Mouse (Mus musculus): Measurements from ENCODE around the gene Atf7ip. TPM values are rescaled to one million over a fixed set of nuclear protein-coding genes. Genes with fewer than 3 reads are reported as not detected.

Atf7ip gene
- polyA plus RNA-seq, 1 experiment, result 15.4 TPM

DNA sequence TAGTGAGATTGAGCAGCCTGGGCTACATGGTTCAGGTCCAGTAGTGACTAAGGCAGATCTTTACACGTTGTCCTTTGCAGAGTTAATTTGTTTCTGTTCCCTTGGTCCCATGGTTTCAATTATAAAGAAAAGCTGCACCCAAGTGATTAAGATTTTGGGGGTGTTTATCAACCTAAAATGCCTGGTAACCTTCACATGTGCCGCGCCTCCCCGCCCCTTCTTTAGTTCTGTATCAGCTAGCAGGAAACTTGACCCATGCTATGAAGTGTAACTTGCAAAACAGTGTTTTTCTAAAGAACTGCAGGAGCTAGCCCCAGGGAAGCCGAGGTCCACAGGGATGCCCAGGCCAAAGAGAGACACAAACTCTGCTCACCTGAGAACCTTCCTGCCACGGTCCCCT lies 33.2 kb upstream of the Atf7ip start:
- Histone ChIP-seq H3K4me1 (ENCODE audit: control insufficient read depth, insufficient read depth, insufficient read length, low read length) (peaks cover 15% of the 10 kb centered on the region), H3K27ac (replicated peaks; ENCODE audit: low read depth, low read length) (no peak overlapping the region), H3K4me3 (ENCODE audit: insufficient read depth, low read depth, low read length) (no peak overlapping the region)

DNA sequence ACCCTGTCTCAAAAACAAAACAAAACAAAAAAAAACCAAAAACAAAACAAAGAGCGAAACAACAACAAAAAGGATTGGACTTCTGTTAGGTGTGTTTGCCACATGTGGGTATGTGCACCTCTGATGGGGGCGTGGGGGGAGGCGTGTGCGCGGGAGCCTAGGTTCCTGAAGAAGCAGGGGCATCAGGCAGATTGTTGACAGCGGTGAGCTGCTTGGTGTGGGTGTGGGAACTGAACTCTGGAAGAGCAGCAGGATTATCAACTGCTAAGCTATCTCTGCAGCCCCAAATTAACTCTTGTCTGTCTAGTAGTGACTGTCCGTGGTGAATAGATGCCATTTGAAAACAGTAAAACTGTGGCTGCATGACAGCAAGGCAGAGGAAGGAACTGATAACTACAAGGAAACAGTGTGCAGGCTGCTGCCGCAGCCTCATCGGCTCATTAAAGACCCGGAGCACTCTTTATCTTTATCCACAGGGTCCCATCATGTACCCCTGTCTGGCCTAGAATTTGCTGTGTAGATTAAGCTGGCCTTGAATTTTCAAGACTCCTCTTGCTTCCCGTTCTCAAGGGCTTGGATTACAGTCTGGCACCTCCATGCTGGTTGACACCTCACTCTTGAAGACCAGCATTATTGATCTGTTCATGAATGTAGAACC lies 32.4 kb upstream of the Atf7ip start:
- H3K4me3 ChIP-seq (ENCODE audit: insufficient read depth, low read depth, low read length), result no peak overlapping the region
- no peak overlapping the region for H3K27ac ChIP-seq (replicated peaks; ENCODE audit: low read depth, low read length)
- peaks cover 15% of the 10 kb centered on the region for H3K4me1 ChIP-seq (ENCODE audit: control insufficient read depth, insufficient read depth, insufficient read length, low read length)

DNA sequence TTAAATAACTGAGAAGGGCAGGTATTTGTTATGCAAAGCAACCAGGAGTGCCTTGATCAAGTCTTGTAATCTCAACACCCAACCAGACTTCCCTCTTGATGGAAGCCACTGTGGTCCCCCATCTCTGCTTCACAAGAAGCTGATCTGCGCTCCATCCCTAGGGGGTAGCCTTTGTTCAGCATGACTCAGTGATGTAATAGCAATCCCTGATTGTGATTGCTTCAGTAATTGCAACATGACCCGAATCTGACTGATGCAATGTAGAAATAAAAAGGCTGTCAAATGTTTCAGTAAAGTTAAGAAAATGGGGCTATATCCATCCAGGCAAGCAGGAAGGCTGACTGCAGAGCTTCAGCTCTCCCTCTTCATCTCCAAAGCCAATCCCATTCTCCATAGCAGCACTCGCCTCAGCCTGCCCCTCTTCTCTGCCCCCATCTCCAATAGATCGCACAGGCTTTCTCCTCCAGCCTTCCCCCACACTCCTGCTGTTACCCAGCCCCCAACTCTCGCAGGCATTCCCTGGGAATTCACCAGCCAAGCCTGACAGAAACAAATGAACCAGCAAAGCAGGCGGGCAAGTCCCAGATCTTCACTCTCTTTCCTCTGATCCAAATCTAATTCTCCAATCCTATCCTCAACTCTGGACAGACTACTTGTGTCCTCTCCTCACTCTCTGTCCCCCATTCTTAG lies 30.7 kb upstream of the Atf7ip start:
- H3K4me1 ChIP-seq (ENCODE audit: control insufficient read depth, insufficient read depth, insufficient read length, low read length), result peaks cover 7% of the 10 kb centered on the region; the same call in 1 of the 2 replicates
- H3K4me3 ChIP-seq (ENCODE audit: insufficient read depth, low read depth, low read length), result 0 out of 2 replicates have a peak overlapping the region, but pooled peaks have one; percentile 1
- H3K27ac ChIP-seq (replicated peaks; ENCODE audit: low read depth, low read length), result peak overlapping the region; percentile 86

DNA sequence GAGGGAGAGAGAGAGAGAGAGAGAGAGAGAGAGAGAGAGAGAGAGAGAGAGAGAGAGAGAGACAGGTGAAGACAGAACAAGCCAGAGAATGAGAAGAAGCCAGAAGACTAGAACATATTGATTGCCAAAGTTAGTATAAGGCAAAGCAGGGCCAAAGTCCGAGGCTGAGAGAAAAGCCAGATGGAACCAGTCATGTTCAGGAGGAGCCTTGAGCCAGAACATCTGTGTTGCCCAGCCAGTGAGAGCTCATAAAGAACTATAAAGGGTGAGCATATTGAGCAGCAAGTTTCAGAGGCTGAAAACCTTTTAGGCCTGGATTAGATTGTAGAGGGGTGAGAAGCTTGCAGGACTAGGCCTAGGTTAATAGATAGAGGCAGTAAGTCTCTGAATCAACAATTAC lies 28.1 kb upstream of the Atf7ip start:
- H3K27ac ChIP-seq (replicated peaks; ENCODE audit: low read depth, low read length), result no peak overlapping the region

DNA sequence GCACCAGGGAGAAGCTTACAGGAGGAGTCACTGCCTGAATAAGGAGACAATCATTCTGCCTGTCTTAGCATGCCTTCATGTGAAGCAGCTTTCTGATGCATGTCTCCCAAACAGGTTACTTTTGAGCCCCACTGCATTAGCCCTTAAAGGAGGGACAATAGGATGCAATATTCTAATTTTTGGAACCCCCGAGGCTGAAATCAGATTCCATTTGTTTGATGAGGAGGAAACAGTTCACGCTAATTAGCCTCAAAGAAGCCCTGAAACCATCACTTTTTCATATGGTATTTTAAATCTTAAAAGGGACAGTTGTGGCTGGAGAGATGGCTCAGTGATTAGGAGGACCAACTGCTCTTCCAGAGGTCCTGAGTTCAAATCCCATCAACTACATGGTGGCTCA lies 22.4 kb upstream of the Atf7ip start:
- H3K27ac ChIP-seq (replicated peaks; ENCODE audit: low read depth, low read length), result peak overlapping the region; percentile 6
- no peaks in the 10 kb centered on the region for H3K4me1 ChIP-seq (ENCODE audit: control insufficient read depth, insufficient read depth, insufficient read length, low read length)

More for the DNA sequence above, 28.1 kb upstream of the Atf7ip start:
- Histone ChIP-seq H3K4me1 (ENCODE audit: control insufficient read depth, insufficient read depth, insufficient read length, low read length) (0 out of 2 replicates have a peak, but pooled peaks cover 2% of the 10 kb centered on the region), H3K4me3 (ENCODE audit: insufficient read depth, low read depth, low read length) (no peak overlapping the region)

DNA sequence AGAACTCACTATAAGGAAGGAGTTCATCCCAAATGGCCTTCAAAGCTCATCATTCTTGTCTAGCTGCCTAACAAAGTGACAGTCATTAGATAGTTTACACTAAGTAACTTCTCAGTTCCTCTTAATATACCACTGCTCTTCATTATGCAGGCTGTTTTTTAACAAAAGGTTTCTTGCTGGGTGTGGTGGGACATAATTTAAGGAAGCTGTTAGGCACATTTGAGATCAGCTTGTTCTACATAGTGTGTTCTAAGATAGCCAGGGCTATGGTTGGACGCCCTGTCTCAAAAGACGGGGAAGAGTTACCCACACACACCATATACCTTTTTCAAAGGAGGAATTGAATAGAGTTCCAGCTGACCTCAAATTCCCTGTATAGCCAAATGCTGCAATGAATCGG lies 21.9 kb upstream of the Atf7ip start:
- H3K4me3 ChIP-seq (ENCODE audit: insufficient read depth, low read depth, low read length), result no peak overlapping the region
- H3K4me1 ChIP-seq (ENCODE audit: control insufficient read depth, insufficient read depth, insufficient read length, low read length), result no peaks in the 10 kb centered on the region
- H3K27ac ChIP-seq (replicated peaks; ENCODE audit: low read depth, low read length), result no peak overlapping the region

More for the DNA sequence above, 22.4 kb upstream of the Atf7ip start:
- H3K4me3 ChIP-seq (ENCODE audit: insufficient read depth, low read depth, low read length), result no peak overlapping the region

DNA sequence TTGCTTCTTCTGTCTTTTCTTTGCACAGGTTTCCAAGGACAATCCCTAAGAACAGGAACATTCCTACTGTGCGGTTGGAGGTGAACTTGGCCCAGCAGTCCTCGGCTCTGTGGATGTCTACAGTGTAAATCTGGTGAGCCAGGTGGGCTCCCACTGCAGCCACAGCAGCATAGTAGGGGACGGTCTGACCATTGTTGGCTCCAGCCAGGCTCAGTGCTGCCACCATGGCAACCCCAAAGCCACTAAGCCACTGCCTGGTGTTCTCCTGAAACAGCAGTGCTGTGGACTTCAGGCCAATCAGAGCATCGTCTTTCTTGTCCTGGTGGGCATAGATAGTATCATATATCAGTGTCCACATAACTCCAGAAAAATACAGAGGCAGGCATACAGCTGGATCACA lies 19.8 kb upstream of the Atf7ip start:
- Histone ChIP-seq H3K4me1 (ENCODE audit: control insufficient read depth, insufficient read depth, insufficient read length, low read length) (peaks cover 3% of the 10 kb centered on the region; the same call in 1 of the 2 replicates), H3K27ac (replicated peaks; ENCODE audit: low read depth, low read length) (no peak overlapping the region), H3K4me3 (ENCODE audit: insufficient read depth, low read depth, low read length) (no peak overlapping the region)

DNA sequence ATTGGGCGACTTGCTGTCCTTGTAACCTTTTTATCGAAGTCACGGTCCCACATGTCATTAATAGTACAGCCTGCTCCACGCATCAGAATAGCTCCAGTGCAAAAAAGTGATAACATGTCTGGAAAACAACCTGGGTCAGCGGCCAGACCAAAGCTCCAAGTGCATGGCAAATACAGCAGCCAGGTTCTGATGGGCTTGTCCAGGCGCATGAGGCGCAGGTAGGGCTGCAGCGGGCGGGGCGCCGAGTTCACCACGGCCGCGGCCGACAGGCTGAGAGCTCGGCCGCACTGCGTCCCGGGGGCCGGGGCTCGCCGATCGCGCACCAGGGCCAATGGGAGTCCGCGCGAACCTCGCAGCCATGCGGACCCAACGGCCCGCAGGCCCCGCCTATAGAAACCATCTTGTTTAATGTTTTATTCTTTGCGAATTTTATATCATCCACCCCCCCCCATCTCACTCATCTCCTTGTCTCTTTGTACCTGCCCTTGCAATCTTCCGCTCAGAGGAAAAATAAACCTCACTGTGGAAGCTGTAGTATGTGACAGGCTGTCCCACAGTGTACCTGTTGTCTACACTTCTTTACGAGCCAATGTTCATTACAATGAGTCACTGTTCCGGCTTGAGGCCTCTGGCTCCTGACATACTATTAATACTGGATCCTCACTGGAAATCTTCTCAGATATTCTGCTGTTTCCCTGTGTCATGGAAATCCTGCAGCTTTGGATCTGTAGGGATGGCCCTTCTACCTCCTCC lies 19.0 kb upstream of the Atf7ip start:
- H3K4me1 ChIP-seq (ENCODE audit: control insufficient read depth, insufficient read depth, insufficient read length, low read length), result peaks cover 3% of the 10 kb centered on the region; the same call in 1 of the 2 replicates
- H3K4me3 ChIP-seq (ENCODE audit: insufficient read depth, low read depth, low read length), result no peak overlapping the region
- no peak overlapping the region for H3K27ac ChIP-seq (replicated peaks; ENCODE audit: low read depth, low read length)

DNA sequence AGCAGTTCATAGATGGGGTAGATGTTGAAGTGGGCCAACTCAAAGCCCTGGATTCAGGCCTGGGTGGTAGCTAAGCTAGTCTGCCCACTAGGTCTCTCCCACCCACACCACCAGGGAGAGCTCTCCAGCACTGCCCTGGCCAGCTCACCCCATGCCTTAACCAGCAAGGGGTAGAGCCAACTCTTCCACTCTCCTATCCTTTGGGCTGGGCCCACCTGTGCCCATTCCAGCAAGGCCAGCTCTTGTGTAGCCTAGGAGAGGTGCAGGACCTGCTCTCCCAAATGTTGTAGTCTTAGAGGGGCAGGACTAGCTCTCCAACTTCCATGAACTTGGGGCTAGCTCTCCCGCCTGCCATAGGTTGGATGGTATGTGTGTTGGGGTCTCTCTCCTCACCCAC lies 18.4 kb upstream of the Atf7ip start:
- Histone ChIP-seq H3K4me3 (ENCODE audit: insufficient read depth, low read depth, low read length) (no peak overlapping the region), H3K4me1 (ENCODE audit: control insufficient read depth, insufficient read depth, insufficient read length, low read length) (peaks cover 3% of the 10 kb centered on the region; the same call in 1 of the 2 replicates), H3K27ac (replicated peaks; ENCODE audit: low read depth, low read length) (no peak overlapping the region)

DNA sequence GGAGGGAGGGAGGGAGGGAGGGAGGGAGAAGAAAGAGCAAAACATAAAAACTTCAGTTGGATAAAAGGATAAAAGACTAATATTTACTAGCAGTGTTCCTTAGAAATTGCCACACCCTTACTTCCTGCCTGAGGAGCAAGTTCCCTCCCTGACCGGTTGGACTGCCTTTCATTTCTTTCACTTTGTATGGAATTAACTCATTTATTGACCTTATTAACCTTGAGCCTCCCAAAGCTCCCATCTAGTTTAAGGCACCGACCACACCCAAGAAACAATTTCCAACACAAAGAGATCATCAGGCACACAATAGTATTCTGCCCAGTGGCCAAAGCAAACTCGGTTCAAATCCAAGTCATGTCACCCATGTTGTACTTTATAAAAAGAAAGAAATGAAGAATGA lies 16.1 kb upstream of the Atf7ip start:
- Histone ChIP-seq H3K27ac (replicated peaks; ENCODE audit: low read depth, low read length) (no peak overlapping the region), H3K4me1 (ENCODE audit: control insufficient read depth, insufficient read depth, insufficient read length, low read length) (peaks cover 3% of the 10 kb centered on the region; the same call in 1 of the 2 replicates), H3K4me3 (ENCODE audit: insufficient read depth, low read depth, low read length) (no peak overlapping the region)

DNA sequence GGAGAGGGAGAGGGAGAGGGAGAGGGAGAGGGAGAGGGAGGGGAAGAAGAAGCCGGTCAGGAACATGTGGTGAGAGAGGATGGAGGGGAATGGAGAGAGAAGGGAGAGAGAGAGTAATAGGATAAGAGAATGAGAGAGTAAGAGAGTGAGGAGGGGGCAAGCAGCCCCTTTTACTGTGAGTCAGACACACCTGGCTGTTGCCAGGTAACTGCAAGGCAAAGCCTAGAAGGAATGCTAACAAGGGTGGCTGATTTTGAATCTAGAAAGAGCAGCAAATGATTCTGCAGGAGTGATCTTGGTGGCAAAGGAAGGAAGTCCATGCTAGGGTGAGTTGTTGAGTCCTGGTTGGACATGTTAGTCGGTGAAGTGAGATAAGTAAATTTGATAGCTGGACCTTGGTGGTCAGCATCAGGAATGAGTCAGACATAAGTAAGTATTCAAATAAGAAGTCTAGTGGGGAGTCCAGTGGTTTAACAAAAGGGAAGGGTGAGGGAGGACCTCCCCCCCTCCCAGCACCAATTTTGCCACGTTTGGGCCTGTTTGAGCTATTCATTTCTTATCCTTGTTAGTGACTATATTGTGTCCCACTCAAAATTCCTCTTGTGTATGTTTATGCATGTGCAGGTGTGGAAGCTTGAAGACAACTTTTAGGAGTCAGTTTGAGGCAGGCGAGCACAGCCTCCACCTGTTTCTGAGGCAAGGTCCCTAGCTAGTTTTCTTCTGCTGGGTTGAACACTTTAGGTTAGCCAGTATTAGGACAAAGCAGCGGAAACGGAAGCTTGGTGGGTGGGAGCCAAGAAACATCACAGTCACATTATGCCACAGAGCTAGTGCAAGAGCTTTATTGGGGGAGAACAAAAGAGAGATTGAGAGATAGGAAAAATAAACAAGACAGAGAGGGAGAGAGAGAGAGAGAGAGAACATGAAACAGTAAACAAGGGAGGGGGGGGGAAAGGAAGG lies 15.2 kb upstream of the Atf7ip start:
- H3K27ac ChIP-seq (replicated peaks; ENCODE audit: low read depth, low read length), result no peak overlapping the region
- H3K4me3 ChIP-seq (ENCODE audit: insufficient read depth, low read depth, low read length), result no peak overlapping the region
- H3K4me1 ChIP-seq (ENCODE audit: control insufficient read depth, insufficient read depth, insufficient read length, low read length), result peaks cover 3% of the 10 kb centered on the region; the same call in 1 of the 2 replicates

DNA sequence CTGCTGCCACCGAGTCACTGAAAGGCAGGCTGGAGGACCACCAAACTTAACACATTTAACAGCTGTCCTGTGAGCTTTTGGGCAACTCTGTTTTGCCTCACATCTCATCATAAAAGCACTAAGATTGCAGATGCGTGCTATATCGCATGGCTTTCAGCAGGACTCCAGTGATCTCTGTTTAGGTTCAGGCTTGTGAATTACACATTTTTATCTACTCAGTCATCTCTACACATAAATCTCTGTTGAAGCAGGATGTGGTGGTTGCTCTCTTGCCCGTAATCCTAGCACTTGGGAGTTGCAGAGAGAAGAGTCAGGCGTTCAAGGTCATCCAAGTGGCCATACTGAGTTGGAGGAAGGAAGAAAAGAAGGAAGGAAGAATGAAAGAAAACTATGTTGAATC lies 14.3 kb upstream of the Atf7ip start:
- Histone ChIP-seq H3K4me3 (ENCODE audit: insufficient read depth, low read depth, low read length) (no peak overlapping the region), H3K4me1 (ENCODE audit: control insufficient read depth, insufficient read depth, insufficient read length, low read length) (peaks cover 3% of the 10 kb centered on the region; the same call in 1 of the 2 replicates), H3K27ac (replicated peaks; ENCODE audit: low read depth, low read length) (peak overlapping the region; percentile 25; the same call in 1 of the 2 replicates)

DNA sequence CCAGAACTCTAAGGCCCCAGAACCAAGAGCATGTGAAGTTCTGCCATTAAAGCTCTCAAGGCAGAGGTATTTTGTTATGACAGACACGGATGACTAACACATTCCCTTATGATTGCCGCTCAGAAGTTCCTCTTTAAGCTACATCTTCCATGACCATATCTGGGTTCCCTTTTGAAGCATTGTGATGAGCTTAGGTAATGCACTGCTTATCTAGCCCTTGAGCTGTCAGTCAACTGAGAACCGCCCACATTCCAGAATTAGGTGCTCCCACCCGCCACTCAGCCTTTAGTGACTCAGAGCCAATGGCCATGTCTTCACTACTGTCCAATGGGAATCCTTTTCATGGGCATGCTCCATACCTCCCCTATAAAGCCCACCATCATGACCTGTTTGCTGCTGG lies 13.7 kb upstream of the Atf7ip start:
- Histone ChIP-seq H3K4me1 (ENCODE audit: control insufficient read depth, insufficient read depth, insufficient read length, low read length) (peaks cover 3% of the 10 kb centered on the region; the same call in 1 of the 2 replicates), H3K4me3 (ENCODE audit: insufficient read depth, low read depth, low read length) (no peak overlapping the region), H3K27ac (replicated peaks; ENCODE audit: low read depth, low read length) (0 out of 2 replicates have a peak overlapping the region, but pooled peaks have one; percentile 25)

DNA sequence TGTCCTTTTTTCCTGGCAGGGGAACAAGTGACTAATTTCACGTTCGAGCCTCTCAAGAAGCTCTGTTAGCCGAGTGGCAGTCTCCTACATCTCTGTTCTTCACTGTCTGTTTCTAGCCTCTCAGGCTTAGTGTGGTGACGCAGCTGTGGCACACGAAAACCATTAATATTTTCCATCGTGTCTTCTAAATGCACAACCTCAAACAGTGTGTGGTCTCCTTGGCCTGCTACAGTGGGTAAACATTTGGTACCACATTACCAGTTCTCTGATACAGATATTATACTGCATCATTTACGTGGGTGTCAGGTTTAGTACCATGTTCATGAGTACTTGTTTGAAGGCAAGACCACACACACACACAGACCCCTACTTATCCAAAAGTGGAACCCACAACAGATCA lies 12.5 kb upstream of the Atf7ip start:
- Histone ChIP-seq H3K4me3 (ENCODE audit: insufficient read depth, low read depth, low read length) (no peak overlapping the region), H3K4me1 (ENCODE audit: control insufficient read depth, insufficient read depth, insufficient read length, low read length) (peaks cover 9% of the 10 kb centered on the region; the same call in 1 of the 2 replicates), H3K27ac (replicated peaks; ENCODE audit: low read depth, low read length) (no peak overlapping the region)

All from brown adipose tissue, adult 24 weeks (tissue).